In the genomic region with DNA sequence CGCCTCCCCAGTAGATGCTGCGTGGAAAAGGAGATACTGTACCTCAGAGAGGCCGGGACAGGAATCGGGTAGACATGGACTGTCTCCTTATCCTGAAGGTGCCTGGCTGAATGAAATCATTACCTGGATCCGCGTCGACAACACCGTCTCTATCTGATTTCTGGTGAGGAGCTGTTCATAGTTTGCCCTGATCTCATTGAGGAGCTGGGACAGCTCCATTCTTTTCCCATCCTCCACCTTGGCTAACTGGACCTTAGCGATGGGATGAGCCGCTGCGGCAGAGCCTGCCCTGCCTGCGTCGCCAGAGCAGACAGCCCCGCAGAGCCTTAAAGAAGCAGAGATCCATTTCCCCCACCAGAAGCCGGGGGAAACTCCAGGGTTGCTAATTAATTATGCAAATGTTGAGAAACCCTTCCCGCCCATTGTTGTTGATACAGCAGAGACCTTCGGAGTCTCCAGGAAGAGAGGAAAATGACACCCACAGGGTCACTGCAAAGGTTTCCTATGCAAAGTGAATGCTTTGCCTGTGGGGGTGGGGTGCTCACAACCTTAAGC, we compare ENCODE assay signal across 8 mouse cellular contexts. TPM values are rescaled to one million over a fixed set of nuclear protein-coding genes. Genes with fewer than 3 reads are reported as not detected.
DNase-seq lines count a peak whose midpoint lies in the region; ATAC-seq and TF ChIP-seq lines count a peak whose summit lies in the region.

Gene Krt222, minus strand, starts transcription at position 266 of the 555 bp plus-strand sequence.

- DNase-seq in spleen, adult 2 months (ENCODE audit: low read depth in 1 of 2, low spot score in 2 of 2): peak in 1 of 2 experiments; percentile 50
- no peak for DNase-seq in spleen, adult 18-20 months
- no peak for DNase-seq in embryonic facial prominence, embryonic 14.5 days (ENCODE audit: low spot score)
- DNase-seq in heart, postnatal 14 days: peak; percentile 15 to 33
- peak in 1 of 2 experiments; percentile 19 for DNase-seq in layer of hippocampus, adult 2 months (ENCODE audit: low spot score in 2 of 2)
- DNase-seq in lung, postnatal 10 days: peak; percentile 6
- no peak for DNase-seq in ovary, postnatal 36 days (ENCODE audit: low spot score)

- H3K4me3 ChIP-seq in spleen, adult 2 months (ENCODE audit: extremely low read depth, insufficient read depth, insufficient read length): peak within 1 kb of the TSS; percentile 39
- peak within 1 kb of the TSS; percentile 30 for H3K4me3 ChIP-seq in embryonic facial prominence, embryonic 14.5 days (ENCODE audit: low read depth, low read length)
- peak within 1 kb of the TSS; percentile 67 for H3K4me3 ChIP-seq in layer of hippocampus, adult 2 months
- peak within 1 kb of the TSS; percentile 22 for H3K4me3 ChIP-seq in stomach, embryonic 15.5 days (replicated peaks)

- TF ChIP-seq CTCF in spleen, adult 2 months (IDR thresholded peaks at IDR 0.05; ENCODE audit: extremely low read depth, insufficient read depth, insufficient read length, insufficient replicate concordance): no peak
- no peak for TF ChIP-seq CTCF in layer of hippocampus, adult 2 months (conservative IDR thresholded peaks at IDR 0.05)

- ATAC-seq in embryonic facial prominence, embryonic 14.5 days (ENCODE audit: low read depth): no peak
- no peak for ATAC-seq in stomach, embryonic 15.5 days (ENCODE audit: insufficient read depth, low FRiP score, low read depth)

- H3K27ac ChIP-seq in spleen, adult 2 months (ENCODE audit: insufficient read depth, low read length): no peak within 1 kb of the TSS; the same call in 1 of the 2 replicates
- no peak within 1 kb of the TSS for H3K27ac ChIP-seq in embryonic facial prominence, embryonic 14.5 days (replicated peaks; ENCODE audit: low read depth, low read length)
- H3K27ac ChIP-seq in layer of hippocampus, adult 2 months: peak within 1 kb of the TSS; percentile 84
- H3K27ac ChIP-seq in stomach, embryonic 15.5 days: no peak within 1 kb of the TSS

- H3K36me3 ChIP-seq in spleen, adult 2 months (ENCODE audit: control insufficient read depth, insufficient read depth, low read length): no peaks in the 10 kb centered on the region
- H3K36me3 ChIP-seq in embryonic facial prominence, embryonic 14.5 days (ENCODE audit: control insufficient read depth, insufficient read depth, low read length): no peaks in the 10 kb centered on the region
- no peaks in the 10 kb centered on the region for H3K36me3 ChIP-seq in stomach, embryonic 15.5 days

- H3K9me3 ChIP-seq in embryonic facial prominence, embryonic 14.5 days (ENCODE audit: control insufficient read depth, low read length): no peaks in the 10 kb centered on the region
- H3K9me3 ChIP-seq in stomach, embryonic 15.5 days: no peaks in the 10 kb centered on the region

- H3K27me3 ChIP-seq in spleen, adult 2 months (ENCODE audit: control insufficient read depth, insufficient read depth, low read length): no peaks in the 10 kb centered on the region
- no peaks in the 10 kb centered on the region for H3K27me3 ChIP-seq in embryonic facial prominence, embryonic 14.5 days (replicated peaks; ENCODE audit: control insufficient read depth, insufficient read depth, low read length)
- H3K27me3 ChIP-seq in stomach, embryonic 15.5 days (replicated peaks): no peaks in the 10 kb centered on the region

- intact Hi-C loops in heart, postnatal 14 days (cut with DNase I): loop anchor here (5.0 kb wide), 2 partner anchors 37 to 52 kb away; no protein-coding TSS in a partner anchor

- no peaks in the 10 kb centered on the region for H3K4me1 ChIP-seq in spleen, adult 2 months (ENCODE audit: control insufficient read depth, insufficient read depth, insufficient read length)
- peaks cover 4% of the 10 kb centered on the region; the same call in 1 of the 2 replicates for H3K4me1 ChIP-seq in embryonic facial prominence, embryonic 14.5 days (ENCODE audit: control insufficient read depth, insufficient read depth, low read length)
- peaks cover 6% of the 10 kb centered on the region; the same call in 1 of the 2 replicates for H3K4me1 ChIP-seq in stomach, embryonic 15.5 days

- peak within 1 kb of the TSS; percentile 58 for H3K9ac ChIP-seq in embryonic facial prominence, embryonic 14.5 days (ENCODE audit: low read depth, low read length)
- no peak within 1 kb of the TSS for H3K9ac ChIP-seq in stomach, embryonic 15.5 days

- 23% methylated on average over 17 of the region's 17 CpGs for WGBS in spleen, adult 2 months
- WGBS in embryonic facial prominence, embryonic 14.5 days: 5% methylated on average over 17 of the region's 17 CpGs
- WGBS in stomach, embryonic 15.5 days: 6% methylated on average over 17 of the region's 17 CpGs

- peak within 1 kb of the TSS; percentile 54 for H3K4me2 ChIP-seq in embryonic facial prominence, embryonic 14.5 days (ENCODE audit: low read depth, low read length)
- peak within 1 kb of the TSS; percentile 52 for H3K4me2 ChIP-seq in stomach, embryonic 15.5 days

- no peak for TF ChIP-seq POLR2A in spleen, adult 2 months (IDR thresholded peaks at IDR 0.05; ENCODE audit: low read depth, low read length)

RNA-seq across cellular contexts. Expression of gene Krt222, which starts in this region (rescaled TPM):
- polyA plus RNA-seq in spleen, adult 2 months (2012; rRNA removed): 0.38 and 0.70 TPM in 2 replicates
- 0.66 and 0.70 TPM in 2 replicates for polyA plus RNA-seq in embryonic facial prominence, embryonic 14.5 days (2014; fragmentation: Nextera tagmentation; extraction: Ambion mirVana)
- total RNA-seq in heart, postnatal 14 days (2021): 10 to 100 TPM; 22.2 to 26.2 TPM
- total RNA-seq in layer of hippocampus, adult 2 months (2021): 10 to 100 TPM; 24.8 to 29.5 TPM
- polyA plus RNA-seq in stomach, embryonic 15.5 days (2015; fragmentation: Nextera tagmentation; extraction: Ambion mirVana): 0.17 and 0.31 TPM in 2 replicates

Comparison
In these comparisons a context has a peak if more than half of its experiments do, and no peak if none do; other contexts are left out.
1. DNase-seq: peak in heart, postnatal 14 days (2 of 2) and lung, postnatal 10 days (single experiment); none in spleen, adult 18-20 months (0 of 2), embryonic facial prominence, embryonic 14.5 days (single experiment) and ovary, postnatal 36 days (single experiment).
2. Peak in every context shown above with its lines, with median percentiles within 50 percentile points of each other: H3K4me3 ChIP-seq.